Mouse (Mus musculus): ENCODE measurements around the gene Aen.

Gene Aen

DNA sequence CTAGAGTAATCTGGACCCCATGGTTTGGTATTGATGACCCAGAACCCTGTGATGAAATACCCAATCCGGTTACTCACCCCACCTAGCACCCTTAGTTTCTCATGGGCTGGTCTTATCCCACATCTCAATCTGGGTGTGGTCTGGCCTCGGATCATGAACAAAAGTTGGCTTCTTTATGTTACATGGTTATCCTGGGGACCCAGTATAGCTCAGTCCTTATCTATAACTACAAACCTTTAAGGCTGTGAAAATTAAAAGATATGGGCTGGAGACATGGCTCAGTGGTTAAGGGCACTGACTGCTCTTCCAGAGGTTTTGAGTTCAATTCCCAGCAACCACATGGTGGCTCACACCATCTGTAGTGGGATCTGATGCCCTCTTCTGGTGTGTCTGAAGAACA lies 46.9 kb downstream of the Aen start:
- DNase-seq = no peak

DNA sequence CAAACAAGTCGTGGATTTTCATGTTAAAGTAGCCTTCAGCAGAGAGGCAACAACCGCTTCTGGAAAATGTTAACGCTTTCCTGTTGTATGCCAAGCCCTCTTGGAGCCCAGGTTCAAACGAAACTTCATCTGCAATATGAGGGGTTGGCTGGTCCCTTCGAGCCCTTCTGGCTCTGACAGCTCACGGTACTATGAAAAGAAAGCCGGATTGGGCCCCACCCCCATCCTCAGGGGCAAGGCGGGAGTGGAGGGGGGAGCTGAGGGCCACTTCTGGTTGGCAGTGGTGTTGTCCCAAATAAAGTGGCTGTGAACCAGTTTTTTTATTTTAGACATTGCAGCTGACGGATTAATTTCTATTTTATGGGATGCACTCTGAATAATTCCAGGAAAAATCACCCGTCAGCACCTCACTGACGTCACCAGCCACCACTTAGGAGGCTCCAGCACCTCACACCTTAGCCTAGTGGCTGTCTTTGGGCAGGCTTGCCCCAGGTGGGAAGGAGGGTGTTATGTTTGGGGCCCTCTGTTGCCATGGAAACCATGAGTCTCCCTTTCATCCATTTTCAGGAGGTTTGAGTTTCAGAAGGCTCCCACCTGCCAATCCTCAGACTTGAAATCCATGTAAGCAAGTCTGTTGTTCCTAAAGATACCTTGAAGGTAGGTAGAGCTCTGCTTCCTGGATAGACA lies 58.4 kb downstream of the Aen start:
- no peak for DNase-seq

DNA sequence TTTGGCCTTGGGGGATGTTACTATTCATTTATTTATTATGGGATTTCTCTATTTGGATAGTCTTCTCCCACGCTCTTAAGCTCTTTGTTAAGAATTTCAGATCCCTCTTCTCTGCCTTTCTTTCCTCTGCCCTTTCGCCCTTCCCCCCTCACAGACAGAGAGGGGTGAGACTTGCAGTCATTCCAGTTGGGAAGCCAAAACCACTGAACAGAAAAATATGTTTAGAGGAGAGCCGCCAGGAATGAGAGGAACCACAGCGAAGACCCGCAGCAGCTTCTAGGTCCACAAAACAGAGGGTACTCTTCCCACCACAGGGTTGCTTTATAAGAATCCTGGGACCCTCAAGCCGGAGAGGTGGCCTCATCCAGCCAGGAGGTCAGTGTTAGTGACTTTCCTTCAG lies 59.0 kb downstream of the Aen start:
- no peak for DNase-seq

DNA sequence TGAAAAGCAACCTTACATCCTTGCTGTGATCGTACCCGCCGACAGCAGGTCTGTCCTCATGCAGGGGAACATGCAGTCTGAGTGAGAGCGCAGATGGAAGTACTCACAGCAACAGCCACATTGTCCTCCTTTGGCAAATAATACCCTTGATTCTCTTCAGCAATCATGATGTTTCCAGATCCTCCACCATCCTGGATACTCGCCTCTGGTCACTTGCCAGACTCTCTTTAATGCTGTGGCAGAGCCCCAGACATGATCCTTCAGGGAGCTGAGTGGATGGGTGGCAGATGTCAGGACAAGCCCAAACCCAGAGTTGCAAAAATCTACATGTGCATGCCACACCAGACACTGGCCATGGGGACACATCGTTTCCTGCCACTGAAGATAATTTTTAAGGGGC lies 59.4 kb downstream of the Aen start:
- DNase-seq = peak; percentile 25

DNA sequence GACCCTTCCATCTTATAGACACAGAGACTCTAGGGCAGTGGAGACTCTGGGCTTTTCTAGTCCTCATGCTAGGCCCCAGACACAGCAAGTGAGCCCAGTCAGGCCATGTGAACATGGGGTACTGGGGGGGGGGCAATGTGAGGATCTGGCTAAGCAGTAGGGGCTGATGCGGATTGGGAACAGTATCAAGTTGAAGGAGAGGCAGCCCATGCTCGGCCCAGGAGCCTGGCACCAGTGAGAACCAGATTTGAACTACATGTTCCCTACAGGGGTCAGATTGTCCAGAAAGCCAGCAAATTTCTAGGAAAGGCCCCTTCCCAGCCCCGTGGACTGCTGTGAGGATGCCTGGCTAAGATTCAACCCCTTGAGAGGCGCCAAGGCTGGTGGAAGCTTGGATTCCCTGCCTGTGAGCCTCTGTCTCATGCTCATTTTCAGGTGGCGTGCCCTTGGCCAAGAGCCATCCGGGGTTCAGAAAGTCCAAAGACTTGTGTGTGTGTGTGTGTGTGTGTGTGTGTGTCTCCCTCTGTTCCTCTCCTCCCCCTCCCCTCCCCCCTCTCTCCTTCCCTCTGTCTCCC lies 62.9 kb downstream of the Aen start:
- DNase-seq = no peak
